Mouse (Mus musculus) WW6 (cell line): ENCODE results near the gene Psg20.
"Not testable (repeated sequence)": the region's sequence is repeated elsewhere in the genome, so short reads cannot be mapped to it uniquely, and the experiment has no call there.

Source experiments
- DNase-seq: peaks from one replicate; pipeline ENCODE4 v3.0.0-alpha.2; 2013; ENCODE audit warnings: low read depth, low spot score

Psg20 gene

GRCm38 (mm10) chr7:18686085-18686484 lies at the start of gene Psg20:
Psg20 (minus strand) TSS chr7:18686185.
- no peak for DNase-seq

GRCm38 (mm10) chr7:18734451-18734850 lies 48.5 kb upstream of the Psg20 start:
- DNase-seq, result no peak

- DNase-seq, result no peak
These were observed 47.1 kb upstream of the Psg20 start for GRCm38 (mm10) chr7:18733111-18733510.

- no peak for DNase-seq
These were observed 42.4 kb upstream of the Psg20 start for GRCm38 (mm10) chr7:18728391-18728790.

- not testable (repeated sequence) for DNase-seq
These were observed 39.9 kb upstream of the Psg20 start for GRCm38 (mm10) chr7:18725931-18726330.

GRCm38 (mm10) chr7:18724001-18724400 lies 38.0 kb upstream of the Psg20 start:
- DNase-seq, result no peak

GRCm38 (mm10) chr7:18717790-18718189 lies 31.8 kb upstream of the Psg20 start, which contains the start of gene Psg22:
Psg22 (plus strand) TSS chr7:18718090.
- no peak for DNase-seq

- DNase-seq, result no peak
These were observed 29.6 kb upstream of the Psg20 start for GRCm38 (mm10) chr7:18715546-18715945.

- no peak for DNase-seq
These were observed 24.9 kb upstream of the Psg20 start for GRCm38 (mm10) chr7:18710846-18711245.

GRCm38 (mm10) chr7:18710331-18710730 lies 24.3 kb upstream of the Psg20 start:
- DNase-seq, result not testable (repeated sequence)

GRCm38 (mm10) chr7:18685586-18685985 lies 399 bp downstream of the Psg20 start:
- DNase-seq, result no peak

GRCm38 (mm10) chr7:18679772-18680171 lies 6.2 kb downstream of the Psg20 start:
- peak; percentile 13 for DNase-seq

- not testable (repeated sequence) for DNase-seq
These were observed 29.4 kb downstream of the Psg20 start, which contains the start of gene Psg21 for GRCm38 (mm10) chr7:18656625-18657024. Psg21 (minus strand) TSS chr7:18656725.

- not testable (repeated sequence) for DNase-seq
These were observed 59.1 kb downstream of the Psg20 start for GRCm38 (mm10) chr7:18626921-18627320.
